Mouse (Mus musculus) retina, embryonic 14.5 days (tissue): ENCODE results near the gene Nrcam.

Experiments
- DNase-seq: peaks from one replicate; pipeline ENCODE4 v3.0.0-alpha.2; 2015; ENCODE audit warnings: low spot score

Nrcam gene

DNA sequence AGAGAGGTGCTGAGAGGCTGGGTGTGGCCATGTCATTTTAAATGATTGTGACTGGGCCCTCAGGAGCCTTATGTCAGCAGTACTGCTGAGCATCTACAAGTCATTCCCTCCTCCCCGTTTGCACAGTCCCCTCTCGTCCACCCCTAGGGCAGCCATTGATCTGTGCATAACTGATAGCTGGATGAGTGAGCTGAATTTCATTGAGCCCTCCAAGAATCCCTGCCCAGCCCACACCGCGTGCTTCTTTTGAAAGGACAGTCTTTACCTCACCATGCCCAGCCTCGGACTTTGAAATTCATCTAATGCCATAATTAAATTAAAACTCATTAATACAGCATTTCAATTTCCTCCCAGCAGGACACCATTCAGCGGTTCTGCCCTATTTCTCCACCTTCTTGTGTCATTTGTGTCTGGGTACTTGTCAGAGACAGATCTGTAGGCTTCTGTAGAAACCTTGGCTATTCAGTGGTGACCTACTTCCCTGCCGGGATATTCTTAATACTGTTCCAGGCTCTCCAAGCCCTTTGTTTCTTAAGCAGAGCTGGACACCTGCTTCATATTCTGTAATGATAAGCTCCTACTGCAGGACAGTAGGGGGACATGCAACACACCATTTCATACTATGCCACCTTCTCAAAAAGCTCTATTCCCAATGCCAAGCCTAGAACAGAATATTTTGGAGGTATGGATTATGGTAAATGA, 190.9 kb downstream of the Nrcam start:
- DNase-seq = peak; percentile 75

DNA sequence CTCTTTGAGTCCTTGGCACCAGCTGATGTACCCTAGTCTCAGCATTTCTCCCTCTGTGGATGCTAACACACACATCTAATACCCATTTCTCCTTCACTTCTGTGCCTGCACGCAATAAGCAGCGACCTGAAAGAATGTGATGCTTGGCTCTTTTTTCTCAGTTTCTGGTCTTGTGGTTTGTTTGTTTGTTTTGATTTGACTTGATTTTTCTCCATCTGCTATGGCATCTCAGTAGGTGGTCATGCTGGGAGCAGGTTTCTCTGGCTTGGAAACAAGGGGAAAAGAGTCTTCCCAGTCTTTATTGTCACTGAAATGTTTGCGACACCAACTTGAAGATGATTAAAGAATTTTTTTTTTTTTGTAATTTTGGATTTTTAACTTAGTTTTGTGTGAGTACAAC, 192.8 kb downstream of the Nrcam start:
- no peak for DNase-seq

DNA sequence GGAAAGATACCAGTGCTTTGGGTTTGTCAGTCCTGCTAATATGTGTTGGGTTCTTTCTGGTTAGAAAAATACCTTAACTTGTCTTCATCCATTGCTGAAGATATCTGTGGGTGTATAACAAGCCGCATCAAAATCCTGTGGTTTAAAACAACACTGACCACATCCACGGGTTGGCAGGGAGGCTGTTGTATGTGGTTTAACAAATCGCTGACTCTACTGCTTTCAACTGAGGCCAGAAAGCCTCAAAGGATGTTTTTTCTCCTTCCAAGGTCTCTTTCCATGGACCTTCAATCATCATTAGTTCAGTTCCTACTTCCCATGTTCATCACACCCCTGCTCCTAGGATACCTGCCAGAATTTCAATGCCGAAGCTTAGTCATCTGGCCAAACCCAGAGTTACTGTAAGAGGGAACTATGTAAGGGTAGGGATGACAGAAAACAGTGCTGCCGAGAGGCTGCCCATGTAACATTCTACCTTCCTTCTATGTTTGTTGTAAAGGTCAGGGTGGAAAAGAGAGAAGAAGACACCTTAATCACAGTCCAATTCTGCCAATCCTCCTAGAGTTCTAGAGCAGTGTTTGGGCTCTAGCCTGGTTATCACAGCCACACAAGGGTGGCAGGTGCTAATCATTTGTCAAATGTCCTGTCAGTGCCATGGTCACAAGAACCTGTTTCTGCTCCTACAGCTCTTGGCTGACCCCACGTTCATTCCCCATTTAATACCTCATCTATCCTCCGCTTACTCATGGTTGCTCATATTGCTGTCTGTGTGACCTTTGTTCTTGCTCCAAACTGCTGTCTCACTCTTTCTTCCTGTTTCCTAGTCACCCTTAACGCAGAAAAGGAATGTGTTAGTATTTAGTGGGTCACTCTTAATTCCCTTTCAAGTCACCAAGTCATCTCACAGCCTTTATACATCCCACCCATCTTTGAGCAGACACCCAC, 196.2 kb downstream of the Nrcam start:
- no peak for DNase-seq

DNA sequence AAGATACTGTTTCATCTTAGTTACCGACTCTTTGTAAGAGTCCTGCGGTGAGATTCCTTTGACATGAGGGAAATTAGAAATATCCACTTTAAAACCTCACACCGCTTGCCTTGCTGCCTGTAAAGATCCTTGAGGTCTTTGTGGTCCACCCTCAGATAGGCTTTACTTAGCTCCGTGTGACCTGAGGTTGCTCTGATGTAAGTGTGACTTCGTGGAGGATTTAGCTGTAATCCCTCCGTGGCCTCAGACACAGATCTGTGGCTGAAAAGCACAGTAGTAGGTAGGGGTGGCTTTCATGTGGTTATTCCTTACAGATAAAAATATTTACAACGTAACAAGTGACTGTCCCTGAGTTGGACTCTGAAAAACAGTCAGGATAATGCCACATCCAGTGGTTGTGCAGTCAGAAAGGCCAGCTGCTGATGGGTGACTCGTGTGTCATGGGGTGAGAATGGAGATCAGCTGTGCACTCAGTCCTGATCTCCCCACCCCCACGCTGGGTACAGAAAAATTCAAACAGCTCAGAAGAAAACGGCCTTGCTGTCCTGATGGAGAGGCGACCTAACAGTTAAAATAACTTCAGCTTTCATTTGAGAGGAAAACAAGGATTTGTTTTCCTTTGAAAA, 199.8 kb downstream of the Nrcam start:
- DNase-seq = no peak

DNA sequence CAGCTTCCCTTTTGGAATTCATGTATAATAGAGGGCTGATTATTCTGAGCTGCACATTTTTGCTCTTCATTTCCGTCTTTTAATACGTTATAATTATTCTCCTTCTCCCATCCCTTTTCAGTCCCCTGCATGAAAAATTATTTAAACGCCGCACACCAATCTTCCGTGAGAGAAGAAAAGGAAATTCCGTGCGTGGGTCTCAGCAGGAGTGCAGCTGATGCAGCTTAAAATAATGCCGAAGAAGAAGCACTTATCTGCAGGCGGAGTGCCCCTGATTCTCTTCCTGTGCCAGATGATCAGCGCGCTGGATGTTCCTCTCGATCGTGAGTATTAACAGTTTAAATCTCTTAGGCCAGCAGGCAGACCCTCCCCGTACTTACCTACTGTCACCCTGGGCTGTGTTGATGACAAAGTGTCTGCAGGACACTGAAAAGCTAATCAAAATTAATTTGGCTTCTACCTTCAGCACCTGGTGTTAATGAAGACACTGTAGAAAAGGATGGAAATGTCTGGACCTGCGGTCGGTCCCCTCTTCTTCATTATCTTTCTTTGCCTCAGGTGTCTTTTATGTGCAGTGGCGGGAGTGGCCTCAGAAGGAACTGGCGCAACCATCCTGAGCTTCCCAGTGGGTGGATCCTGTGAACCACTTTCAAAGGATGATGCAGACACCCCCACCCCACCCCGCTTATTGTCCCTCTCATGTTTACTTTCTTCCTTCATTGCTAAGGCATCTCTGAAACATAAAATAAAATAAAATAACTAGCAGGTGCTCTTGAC, 203.8 kb downstream of the Nrcam start:
- DNase-seq = no peak

DNA sequence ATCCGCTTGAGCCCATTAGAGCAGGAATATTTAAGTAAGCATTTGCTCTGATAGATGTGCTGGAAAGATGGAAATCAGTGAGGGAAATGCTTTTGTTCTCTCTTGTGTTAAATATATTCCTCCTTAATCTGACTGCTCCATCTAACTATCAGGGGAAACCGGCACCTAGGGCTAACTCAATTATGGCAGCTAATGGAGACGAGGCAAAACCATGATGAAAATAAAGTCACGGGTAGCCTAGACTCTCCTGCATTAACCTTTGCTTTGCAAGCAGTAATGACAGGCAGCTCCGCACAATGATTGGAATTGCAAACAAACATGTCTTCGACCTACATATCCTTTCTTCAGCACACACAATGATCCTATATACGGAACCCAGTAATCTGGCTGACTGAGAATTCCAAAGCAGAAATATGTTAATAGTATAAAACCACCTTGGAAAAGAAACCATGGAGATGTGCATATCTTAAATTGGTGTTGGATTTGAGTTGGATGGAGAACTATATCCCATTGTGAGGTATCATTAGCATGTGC, 205.5 kb downstream of the Nrcam start:
- DNase-seq = no peak

DNA sequence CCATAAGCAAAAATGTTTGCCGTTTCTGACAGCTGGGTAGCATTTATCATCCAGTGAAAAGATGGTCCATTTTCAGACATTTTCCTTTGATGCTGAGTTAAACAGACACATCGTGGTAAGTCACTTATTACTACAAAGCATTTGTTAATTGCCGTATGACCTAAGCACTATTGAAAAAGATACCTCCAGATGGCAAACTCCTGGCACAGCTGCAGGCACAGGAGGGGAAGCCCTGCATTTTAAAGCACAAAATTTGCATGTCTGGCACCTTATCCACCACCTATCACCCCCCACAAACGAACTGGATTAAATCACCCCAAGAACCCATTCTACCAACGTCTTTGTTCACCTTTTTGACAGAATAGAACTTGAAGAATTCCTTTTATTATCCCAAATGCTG, 206.9 kb downstream of the Nrcam start:
- DNase-seq = no peak

DNA sequence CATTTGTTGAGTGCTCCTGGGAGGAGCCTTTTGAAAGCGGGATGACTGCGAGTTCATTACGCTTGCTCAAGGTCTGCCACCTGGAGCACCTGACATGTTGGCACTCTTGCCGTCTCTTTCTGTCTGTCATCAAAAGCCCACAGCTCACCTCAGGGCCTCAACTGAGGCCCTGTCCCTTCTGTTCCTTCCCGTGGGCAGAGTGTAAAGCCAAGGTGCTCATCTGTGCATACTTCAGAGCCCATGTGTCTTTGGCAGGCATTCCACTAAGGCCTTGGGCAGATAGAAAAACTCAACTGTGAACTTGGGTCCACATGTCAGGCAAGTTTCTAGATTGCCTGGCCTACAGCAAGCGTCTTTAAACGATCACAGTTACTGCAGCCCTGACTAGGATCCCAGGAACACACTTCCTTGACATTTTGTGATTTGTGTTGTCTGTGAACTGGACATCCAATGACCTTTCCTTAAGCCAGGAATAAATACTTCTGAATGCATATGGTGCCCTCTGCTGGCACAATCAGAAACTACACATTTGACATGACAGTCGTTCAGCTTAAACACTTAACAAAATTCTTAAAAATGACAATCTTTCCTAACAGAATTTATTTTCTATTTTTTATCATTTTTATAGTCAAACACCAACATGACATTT, 219.2 kb downstream of the Nrcam start:
- DNase-seq = peak; percentile 93

DNA sequence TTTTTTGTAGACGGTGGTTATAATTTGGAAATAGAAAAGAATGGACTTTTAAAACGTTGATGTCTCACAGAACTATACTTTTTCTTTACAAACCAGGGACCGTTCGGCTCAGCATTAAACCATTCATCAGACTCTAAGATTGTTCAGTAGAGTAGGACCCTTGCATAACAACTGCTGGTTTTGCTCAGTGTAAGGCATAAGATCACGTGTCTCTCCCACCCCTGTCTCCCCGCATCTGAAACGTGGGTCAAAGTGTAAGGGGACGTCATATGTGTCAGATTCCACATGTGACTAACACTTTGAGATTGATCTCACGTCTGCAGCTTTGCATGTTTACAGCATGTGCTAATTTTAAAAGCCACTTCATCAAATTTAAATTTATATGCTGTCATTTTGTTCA, 219.8 kb downstream of the Nrcam start:
- no peak for DNase-seq

DNA sequence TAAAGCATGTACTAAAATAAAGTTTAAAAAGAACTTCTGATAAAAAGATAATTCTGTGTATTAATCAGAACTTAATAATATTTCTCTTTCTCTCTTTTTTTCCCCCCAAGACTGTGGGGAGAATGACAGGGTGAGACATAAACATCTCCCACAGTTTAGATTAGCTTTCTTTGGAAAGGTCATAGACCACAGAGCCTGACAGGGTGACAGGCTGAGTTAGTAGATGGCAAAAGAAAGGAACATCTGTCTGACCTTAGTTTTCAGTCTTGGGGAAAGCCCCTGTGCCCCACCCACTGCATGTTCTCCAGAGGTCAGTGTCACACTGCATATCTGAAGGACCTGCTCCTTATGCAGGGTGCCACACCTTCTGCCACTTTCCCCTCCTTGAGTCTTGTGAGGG, 222.9 kb downstream of the Nrcam start:
- DNase-seq = no peak

DNA sequence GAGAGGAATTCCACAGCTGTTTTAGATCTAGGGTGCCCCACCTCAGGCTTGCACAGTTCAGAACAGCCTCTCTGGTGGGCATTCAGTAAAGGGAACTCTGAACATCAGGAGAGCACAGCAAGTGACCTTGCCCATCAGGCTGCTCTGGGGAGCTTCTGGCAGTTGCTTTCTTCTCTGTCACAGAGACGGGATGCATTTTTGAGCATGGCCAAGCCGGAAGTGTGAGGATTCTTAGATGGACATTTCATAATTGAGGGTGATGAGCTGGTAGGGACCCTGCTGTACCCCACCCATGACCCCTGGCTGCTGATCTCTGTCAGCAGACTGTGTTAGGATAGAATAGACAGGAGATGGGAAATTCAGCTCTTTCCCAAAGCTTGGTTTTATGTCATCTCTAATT, 225.4 kb downstream of the Nrcam start:
- DNase-seq = no peak

DNA sequence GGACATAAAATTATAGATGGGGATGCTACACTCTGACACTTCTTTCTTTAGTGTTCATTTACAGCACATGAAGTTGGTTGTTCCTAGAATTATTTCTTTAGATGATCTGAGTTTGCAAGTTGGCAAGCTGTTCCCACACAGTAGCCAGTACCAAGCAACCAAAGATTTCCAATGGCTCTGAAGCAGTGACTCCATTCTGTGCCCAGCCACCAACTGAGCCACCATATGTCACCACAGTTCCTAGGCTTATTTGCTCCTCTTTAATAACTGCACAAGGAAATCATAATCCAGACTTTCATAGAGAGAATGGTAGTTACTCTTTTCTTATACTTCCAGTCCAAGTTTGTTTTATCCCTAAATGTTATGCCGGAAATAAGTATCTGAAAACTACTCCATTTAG, 226.1 kb downstream of the Nrcam start:
- DNase-seq = no peak

DNA sequence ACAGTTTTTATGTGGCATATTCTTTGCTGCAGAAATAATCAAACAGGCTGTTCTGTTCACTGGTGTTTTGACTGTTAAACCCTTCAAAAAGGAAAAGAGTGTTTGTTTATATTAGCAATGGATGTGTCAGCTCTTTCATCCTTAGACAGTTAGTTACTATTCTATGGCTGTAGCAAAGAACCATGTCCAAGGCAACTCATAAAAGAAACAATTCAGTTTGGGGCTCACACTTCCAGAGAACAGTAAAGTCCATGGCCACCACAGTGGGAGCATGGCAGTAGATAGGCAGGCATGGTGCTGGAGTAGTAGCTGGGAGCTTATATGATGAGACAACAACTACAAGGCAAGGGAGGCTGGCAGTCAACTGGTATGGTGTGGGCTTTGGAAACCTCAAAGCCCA, 231.3 kb downstream of the Nrcam start:
- DNase-seq = no peak

DNA sequence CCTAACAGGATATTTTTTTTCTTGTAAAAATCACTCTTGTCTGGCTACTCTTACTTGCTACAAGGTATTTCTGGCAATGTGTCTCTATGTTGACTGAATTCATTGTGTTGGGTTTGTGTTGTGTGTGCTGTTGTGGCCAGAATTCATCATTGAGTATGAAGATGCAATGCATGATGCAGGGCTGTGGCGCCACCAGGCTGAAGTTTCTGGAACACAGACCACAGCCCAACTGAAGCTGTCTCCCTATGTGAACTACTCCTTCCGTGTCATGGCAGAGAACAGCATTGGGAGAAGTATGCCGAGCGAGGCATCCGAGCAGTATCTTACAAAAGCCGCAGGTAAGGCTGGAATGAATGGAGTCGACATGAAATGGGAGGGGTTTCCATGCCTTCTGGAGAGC, 241.4 kb downstream of the Nrcam start:
- DNase-seq = no peak

DNA sequence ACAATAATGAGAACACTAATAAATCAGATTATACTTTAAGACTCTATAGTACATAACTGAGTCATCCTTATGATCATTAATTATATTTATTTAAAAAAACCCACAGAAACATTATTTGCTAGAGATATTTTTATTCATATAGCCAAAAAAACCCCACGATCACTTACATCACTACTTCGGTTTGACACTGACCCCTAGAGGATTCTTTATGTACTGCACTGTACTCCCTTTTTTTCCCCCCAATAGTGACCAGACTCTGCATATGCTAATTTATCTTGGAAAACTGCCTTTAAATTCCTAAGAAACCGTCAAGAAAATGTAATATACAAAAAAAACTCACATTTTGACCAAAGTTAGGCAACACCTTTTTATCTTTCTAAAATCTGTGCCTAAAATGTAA, 244.0 kb downstream of the Nrcam start:
- peak; percentile 81 for DNase-seq

DNA sequence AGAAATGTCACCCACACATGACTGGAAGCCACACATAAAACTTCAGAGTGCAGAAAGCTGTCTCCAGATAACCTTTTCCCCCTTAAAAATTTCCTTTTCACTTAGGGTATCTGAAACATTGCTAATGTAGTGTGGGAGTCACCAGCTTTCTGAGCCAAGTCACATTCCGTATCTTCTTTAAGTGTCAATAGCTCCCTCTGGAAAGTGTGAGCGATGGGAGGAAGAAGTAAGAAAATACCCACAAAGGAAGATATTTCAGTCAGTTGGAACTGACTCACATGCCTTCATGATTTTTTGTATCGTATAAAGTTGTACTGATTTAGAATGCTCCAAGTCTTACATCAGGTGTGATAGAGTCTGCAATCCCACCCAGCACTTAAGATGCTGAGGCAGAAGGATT, 245.5 kb downstream of the Nrcam start:
- no peak for DNase-seq

DNA sequence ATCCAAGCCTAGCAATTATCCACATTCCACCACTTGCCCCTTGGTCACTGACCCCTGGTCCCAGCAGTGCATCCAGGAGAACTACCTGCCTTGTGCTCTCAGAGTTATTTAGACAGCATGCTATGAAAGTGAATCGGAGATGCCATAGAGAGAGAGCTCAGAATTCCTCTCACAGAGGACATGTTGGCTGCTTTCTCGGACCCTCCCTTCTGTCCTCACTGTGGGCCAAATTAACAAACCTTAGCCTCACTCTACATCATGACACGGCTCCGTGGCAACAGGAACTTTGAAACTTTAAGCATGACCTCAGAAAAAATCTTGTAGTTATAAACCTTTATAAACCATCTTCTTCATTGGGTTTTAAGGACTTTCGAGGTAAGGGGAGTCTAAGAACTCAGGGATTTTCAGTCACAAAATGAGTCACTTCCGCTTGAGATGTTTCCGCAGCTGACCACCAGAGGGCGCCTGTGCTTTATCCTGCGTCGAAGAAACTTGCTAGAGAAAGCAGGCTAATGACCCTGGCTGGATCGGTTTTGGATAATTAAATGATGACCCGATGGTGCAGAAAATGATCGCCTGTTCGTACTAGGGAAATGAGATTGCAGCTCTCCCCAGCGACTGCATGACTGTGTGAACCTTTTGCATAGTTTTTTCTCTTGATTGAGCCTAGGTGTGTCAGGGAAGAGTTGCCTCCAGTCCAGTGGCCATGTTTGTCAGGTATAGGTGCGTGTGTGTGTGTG, 272.9 kb downstream of the Nrcam start:
- DNase-seq = peak; percentile 86

DNA sequence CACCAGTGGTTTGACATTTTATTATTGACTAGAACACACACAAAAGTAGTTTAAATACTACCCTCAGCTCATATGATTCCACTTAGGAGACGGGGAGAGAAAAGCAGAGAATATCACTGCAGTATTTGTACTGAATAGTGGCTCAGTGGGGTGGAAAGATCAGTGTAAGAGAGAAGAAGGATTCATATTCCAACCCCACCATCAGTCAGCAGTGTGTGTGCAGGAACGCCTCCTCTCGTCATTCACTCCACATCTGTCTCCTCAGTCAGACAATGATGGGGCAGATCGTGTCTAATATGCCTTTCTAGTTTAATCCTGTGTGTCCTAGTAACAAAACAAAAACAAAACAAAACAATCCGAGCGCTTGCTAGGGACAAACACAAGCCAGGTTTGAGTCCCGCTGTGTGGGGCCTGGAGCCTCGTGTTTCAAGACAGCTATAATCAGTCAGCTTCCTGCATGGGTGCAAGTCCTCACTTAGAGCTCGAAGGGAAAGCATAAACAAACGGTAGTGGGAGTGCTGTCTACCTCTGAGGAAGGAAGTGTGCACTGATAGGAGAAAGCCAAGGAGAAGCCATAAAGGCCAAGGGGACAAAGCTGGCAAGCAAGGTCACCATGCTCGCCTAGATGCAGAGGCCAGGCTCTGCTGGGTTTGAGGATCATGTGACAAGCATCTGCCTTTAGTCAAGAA, 273.7 kb downstream of the Nrcam start:
- DNase-seq = no peak

DNA sequence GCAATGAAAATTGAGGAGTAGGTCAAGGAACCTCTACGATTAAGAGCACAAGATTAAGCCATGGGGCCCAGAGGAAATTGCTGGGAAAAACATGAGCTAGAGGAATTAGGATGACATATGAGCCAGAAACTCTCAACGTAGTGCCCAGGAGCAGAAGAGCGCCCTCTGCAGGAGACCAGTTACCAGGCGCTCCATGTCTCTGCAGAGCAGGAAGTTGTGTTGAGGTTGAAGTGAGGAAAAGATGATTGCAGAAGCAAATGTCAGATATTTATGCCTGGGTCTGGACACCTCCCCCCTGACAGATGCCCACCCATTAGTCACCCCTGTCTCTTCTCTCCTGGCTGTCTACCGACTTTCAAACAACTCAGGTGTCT, 274.3 kb downstream of the Nrcam start:
- peak; percentile 11 for DNase-seq

DNA sequence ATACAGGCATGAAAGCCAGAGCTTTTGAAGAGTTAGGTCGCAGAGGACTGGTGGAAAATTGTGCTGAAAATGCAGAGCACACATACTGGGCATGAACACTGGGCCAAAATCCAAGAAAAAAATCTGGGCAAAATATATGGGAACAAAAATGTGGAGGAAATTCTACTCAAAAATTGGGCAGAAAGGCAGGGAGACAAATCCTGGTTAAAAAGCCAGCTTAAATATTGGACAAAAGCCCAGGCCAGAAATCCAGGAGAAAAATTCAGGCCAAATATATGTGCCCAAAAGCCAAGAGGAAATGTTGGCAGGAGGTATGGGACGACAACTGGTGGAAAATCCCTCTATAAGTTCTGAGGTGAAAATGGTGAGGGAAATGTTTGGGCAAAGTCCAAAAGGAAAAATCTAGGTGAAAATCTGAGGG, 288.3 kb downstream of the Nrcam start:
- no peak for DNase-seq
